Mouse (Mus musculus): ENCODE measurements at regions not wholly inside any gene's neighbourhood (a gene's known extent, or its start where the extent isn't known, plus 50 kb on each side); places are given as distances from the start of the nearest gene placed in this dataset.
A peak's percentile ranks its signal among the peaks of the same experiment; 100 is the strongest.

DNA sequence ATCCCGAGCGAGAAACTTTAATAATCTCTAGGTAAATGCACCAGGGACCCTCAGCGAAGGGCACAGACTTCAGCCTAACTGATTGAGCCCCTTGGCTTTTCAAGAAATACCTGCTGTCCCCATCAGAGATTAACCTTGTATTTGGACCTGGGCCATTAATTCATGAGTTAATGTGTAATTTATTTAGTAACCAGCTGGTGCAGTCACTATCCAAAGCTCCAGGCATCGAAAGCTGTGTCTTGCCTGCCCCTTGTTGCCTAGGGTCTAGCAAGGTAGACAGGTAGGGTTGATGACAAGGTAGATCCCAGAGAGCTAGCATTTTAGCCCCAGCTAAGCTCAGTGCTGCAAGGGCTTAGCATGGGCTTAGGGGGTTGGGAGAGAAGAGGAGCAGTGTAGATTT is 80.9 kb upstream of the Runx1 start:
- 91% methylated on average over 4 of the region's 4 CpGs for WGBS
- Histone ChIP-seq H3K9ac (no peak overlapping the region), H3K4me3 (replicated peaks) (no peak overlapping the region), H3K27me3 (no peaks in the 10 kb centered on the region), H3K27ac (replicated peaks) (no peak overlapping the region), H3K36me3 (no peaks in the 10 kb centered on the region), H3K4me1 (no peaks in the 10 kb centered on the region), H3K9me3 (replicated peaks) (no peaks in the 10 kb centered on the region), H3K4me2 (replicated peaks) (no peak overlapping the region)
- ATAC-seq (ENCODE audit: insufficient number of reproducible peaks, low FRiP score, low TSS enrichment, low read depth): no peak

DNA sequence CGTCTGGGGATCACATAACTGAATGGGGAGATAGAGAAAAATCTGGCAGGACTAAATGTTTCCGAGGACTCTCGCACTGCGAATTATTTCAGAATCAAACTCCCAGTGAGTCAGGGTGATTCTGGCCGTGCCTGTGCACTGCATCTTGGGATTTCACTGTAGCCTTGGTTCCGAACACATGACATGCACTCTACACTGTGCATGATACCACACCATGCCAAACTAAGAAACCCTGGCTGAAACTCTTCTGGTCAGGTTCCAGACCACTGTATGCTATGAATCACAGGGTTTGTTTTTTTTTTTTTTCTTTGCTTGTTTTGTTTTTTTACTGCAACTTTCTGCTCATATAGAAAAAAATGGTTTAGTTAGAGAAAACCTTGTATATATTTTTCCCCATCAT is 79.7 kb upstream of the Runx1 start:
- Histone ChIP-seq H3K9me3 (replicated peaks) (no peaks in the 10 kb centered on the region), H3K27me3 (no peaks in the 10 kb centered on the region), H3K36me3 (no peaks in the 10 kb centered on the region), H3K9ac (no peak overlapping the region), H3K4me3 (replicated peaks) (no peak overlapping the region), H3K4me1 (no peaks in the 10 kb centered on the region), H3K27ac (replicated peaks) (no peak overlapping the region), H3K4me2 (replicated peaks) (no peak overlapping the region)
- whole genome bisulfite sequencing: 83% methylated on average over 6 of the region's 6 CpGs
- ATAC-seq (ENCODE audit: insufficient number of reproducible peaks, low FRiP score, low TSS enrichment, low read depth): no peak

DNA sequence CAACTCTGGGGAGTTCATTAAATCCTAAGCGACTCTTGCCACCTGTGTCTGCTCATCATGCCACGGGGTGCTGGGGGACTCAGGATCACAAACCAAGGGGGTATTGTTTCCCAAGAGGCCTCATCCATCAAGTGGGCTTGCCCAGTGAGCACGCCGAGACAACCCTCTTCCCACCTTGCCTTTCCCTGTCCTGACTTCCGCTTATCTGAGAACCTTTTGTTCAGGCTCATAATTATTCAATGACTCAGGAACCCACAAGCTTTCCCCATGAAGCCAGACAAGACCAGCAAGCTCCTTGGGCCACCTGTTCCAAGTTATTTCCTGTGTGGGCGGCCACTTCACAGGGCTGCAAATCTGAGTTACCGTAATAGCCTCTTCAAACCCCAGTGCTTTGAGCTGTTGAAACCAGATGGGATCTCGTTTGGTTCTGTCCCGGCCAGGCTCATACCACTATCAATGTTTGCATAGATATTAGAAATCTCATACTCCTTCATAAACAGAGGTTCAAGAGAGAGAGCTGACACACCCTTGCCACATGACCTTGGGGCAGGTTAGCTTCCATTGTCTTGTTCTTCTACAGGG is 78.0 kb upstream of the Runx1 start:
- Histone ChIP-seq H3K9me3 (replicated peaks) (no peaks in the 10 kb centered on the region), H3K4me3 (replicated peaks) (no peak overlapping the region), H3K9ac (no peak overlapping the region), H3K27ac (replicated peaks) (0 out of 2 replicates have a peak overlapping the region, but pooled peaks have one; percentile 35), H3K4me2 (replicated peaks) (no peak overlapping the region), H3K27me3 (no peaks in the 10 kb centered on the region), H3K4me1 (peaks cover 5% of the 10 kb centered on the region; the same call in 1 of the 2 replicates), H3K36me3 (no peaks in the 10 kb centered on the region)
- ATAC-seq (ENCODE audit: insufficient number of reproducible peaks, low FRiP score, low TSS enrichment, low read depth): no peak
- WGBS: 59% methylated on average over 9 of the region's 9 CpGs

DNA sequence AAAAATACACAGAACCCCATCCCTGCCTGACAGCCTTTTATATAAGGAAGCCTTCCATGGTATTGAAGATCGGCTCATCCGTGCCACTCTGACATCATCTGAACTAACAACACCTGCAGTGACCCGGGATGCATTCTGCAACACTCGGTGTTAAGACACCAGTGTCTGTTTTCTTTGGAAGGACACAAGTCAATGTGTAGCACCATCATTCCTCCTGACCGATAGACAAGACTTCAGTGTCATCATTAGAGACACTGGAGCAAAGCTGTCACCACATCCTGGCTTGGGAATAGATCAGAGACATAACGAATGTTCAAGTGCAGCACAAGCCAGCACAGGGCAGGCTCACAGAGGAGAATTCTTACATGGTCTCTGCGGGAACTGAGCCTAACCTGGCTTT is 77.5 kb upstream of the Runx1 start:
- Histone ChIP-seq H3K9me3 (replicated peaks) (no peaks in the 10 kb centered on the region), H3K27me3 (no peaks in the 10 kb centered on the region), H3K4me2 (replicated peaks) (no peak overlapping the region), H3K36me3 (no peaks in the 10 kb centered on the region), H3K4me1 (peaks cover 8% of the 10 kb centered on the region; the same call in 1 of the 2 replicates), H3K4me3 (replicated peaks) (no peak overlapping the region), H3K9ac (no peak overlapping the region), H3K27ac (replicated peaks) (0 out of 2 replicates have a peak overlapping the region, but pooled peaks have one; percentile 35)
- 85% methylated on average over 7 of the region's 7 CpGs for WGBS
- ATAC-seq (ENCODE audit: insufficient number of reproducible peaks, low FRiP score, low TSS enrichment, low read depth): no peak

DNA sequence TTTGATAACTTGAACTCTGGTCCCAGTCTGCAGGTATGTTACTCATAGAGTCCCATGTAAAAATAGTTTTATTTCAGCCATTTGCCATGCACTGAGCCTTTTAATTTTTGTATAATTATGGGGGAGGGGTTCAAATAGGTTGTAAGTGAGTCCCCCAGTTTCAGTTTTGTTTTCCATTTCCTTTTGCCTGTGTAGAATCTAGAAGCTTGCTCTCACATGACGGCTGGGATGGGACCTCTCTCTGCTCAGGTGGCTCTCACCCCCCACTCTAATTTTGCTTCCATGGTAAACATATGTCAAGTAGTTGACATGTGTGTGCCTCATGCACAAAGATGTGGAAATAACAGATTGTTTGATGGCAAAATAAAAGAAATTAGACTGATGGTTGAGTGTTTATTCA is 73.8 kb upstream of the Runx1 start:
- no peak overlapping the region for H3K4me3 ChIP-seq (replicated peaks)
- H3K36me3 ChIP-seq: no peaks in the 10 kb centered on the region
- H3K4me2 ChIP-seq (replicated peaks): no peak overlapping the region
- H3K9ac ChIP-seq: no peak overlapping the region
- WGBS: 49% methylated on average over 1 of the region's 1 CpGs
- H3K27me3 ChIP-seq: no peaks in the 10 kb centered on the region
- H3K9me3 ChIP-seq (replicated peaks): no peaks in the 10 kb centered on the region
- H3K4me1 ChIP-seq: peaks cover 8% of the 10 kb centered on the region; the same call in 1 of the 2 replicates
- ATAC-seq (ENCODE audit: insufficient number of reproducible peaks, low FRiP score, low TSS enrichment, low read depth): no peak
- no peak overlapping the region for H3K27ac ChIP-seq (replicated peaks)

DNA sequence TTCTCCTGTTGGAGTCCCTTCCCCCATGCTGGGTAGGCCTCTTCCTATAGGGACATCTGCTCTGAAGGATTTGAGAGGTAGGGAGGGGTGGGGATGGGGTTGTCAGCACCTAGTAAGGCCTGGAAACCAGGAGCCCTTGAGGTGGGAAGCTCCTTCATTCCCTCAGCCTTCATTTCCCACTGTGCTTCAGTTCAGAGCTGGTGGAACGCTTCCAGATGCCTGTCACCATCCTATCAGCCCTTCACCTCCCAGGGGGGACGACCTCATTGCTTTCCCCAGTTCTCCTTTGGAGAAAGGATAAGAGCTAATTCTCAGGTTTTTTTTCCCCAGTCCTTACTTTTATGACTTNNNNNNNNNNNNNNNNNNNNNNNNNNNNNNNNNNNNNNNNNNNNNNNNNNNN is 65.8 kb upstream of the Runx1 start:
- no peaks in the 10 kb centered on the region for H3K9me3 ChIP-seq (replicated peaks)
- no peaks in the 10 kb centered on the region for H3K27me3 ChIP-seq
- no peak overlapping the region for H3K4me3 ChIP-seq (replicated peaks)
- H3K4me1 ChIP-seq: peaks cover 13% of the 10 kb centered on the region; the same call in 1 of the 2 replicates
- no peak for ATAC-seq (ENCODE audit: insufficient number of reproducible peaks, low FRiP score, low TSS enrichment, low read depth)
- no peak overlapping the region for H3K27ac ChIP-seq (replicated peaks)
- H3K9ac ChIP-seq: no peak overlapping the region
- 73% methylated on average over 2 of the region's 2 CpGs for WGBS
- no peak overlapping the region for H3K4me2 ChIP-seq (replicated peaks)
- no peaks in the 10 kb centered on the region for H3K36me3 ChIP-seq

DNA sequence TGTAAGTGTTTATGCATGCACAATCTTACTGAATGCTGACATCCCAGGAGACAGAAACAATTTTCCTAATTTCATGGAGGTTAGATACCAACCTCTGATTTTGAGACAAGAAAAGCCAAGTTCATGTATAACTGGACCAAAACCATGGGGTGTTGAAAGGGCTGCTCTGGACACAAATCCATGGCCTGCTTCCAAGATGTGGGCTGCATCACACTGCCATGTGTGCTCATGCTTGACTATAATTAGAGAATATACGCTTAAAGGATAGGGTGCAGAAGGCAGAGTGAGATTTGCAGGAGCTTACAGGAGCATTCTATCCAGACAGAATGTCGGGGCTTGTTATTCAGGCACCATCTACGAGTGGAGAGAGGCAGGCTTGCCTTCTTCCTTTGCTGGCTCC is 64.8 kb upstream of the Runx1 start:
- Histone ChIP-seq H3K4me2 (replicated peaks) (no peak overlapping the region), H3K9ac (no peak overlapping the region), H3K9me3 (replicated peaks) (no peaks in the 10 kb centered on the region), H3K27ac (replicated peaks) (no peak overlapping the region), H3K27me3 (no peaks in the 10 kb centered on the region), H3K36me3 (no peaks in the 10 kb centered on the region), H3K4me3 (replicated peaks) (no peak overlapping the region), H3K4me1 (peaks cover 13% of the 10 kb centered on the region; the same call in 1 of the 2 replicates)
- 37% methylated on average over 3 of the region's 3 CpGs for WGBS
- peak; percentile 57; the same call in 1 of the 2 replicates for ATAC-seq (ENCODE audit: insufficient number of reproducible peaks, low FRiP score, low TSS enrichment, low read depth)

DNA sequence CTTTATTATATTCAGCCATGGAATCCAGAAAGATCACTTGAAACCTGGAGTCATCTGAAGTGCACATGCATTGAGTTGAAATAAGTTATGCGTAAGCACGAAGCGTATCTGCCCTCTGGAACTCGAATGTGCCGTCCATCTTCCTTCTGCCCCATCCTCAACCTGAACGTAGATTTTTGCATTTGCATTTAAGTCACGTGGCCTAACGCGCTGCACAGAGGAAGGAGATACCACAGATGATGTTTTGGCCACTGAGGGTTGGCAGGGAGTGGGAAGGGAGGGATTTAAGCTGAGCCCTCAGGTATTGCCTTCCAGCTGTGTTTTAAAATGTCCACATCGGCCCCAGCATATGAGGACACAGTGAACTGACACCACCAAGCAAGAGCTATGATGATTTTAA is 63.6 kb upstream of the Runx1 start:
- H3K4me3 ChIP-seq (replicated peaks): no peak overlapping the region
- no peaks in the 10 kb centered on the region for H3K9me3 ChIP-seq (replicated peaks)
- no peak overlapping the region for H3K4me2 ChIP-seq (replicated peaks)
- H3K9ac ChIP-seq: no peak overlapping the region
- no peaks in the 10 kb centered on the region for H3K27me3 ChIP-seq
- no peaks in the 10 kb centered on the region for H3K36me3 ChIP-seq
- ATAC-seq (ENCODE audit: insufficient number of reproducible peaks, low FRiP score, low TSS enrichment, low read depth): no peak
- H3K4me1 ChIP-seq: peaks cover 13% of the 10 kb centered on the region; the same call in 1 of the 2 replicates
- WGBS: 77% methylated on average over 10 of the region's 10 CpGs
- H3K27ac ChIP-seq (replicated peaks): no peak overlapping the region

DNA sequence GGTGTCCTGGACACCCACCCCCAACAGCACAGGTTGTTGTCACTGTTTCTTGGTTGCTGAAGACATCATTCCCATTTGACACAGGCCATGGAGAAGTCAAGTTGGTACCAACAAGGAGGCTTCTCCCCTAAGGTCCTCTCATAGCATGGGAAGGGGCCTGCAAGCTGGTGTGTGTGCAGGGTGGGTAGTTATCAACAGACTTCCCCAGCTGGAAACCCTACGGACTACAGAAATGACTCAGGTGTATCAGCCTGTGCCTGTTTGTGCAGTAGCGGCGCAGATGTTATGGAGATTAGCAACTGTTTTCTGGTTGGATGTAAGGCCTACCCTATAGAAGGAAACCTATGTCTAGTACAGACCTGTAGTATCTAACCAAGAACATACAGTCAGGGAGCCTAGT is 60.3 kb upstream of the Runx1 start:
- ATAC-seq (ENCODE audit: insufficient number of reproducible peaks, low FRiP score, low TSS enrichment, low read depth): no peak

DNA sequence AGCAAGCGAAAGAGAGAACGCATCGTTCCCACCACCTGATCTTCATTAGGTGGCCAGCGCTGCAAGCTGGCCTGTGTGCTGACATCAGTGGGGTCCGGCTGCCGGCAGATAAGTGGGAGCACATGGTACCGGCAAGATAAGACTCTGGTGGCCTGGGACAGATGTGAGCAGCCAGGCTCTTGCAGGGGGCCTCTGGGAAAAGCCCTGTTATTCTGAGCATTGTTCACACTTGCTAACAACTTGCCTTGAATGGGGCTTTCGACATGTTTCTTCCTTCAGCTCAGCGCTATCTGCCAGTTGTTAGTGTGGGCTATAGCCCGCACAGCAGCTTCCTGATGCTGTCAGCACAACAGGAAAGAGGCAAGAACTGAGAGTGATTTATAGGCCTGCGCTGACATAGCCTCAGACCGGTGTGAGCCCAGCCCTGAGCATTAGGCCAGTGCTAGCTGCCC is 57.9 kb upstream of the Runx1 start:
- Histone ChIP-seq H3K4me1 (peaks cover 7% of the 10 kb centered on the region; the same call in 1 of the 2 replicates), H3K36me3 (no peaks in the 10 kb centered on the region), H3K9me3 (replicated peaks) (no peaks in the 10 kb centered on the region), H3K27me3 (no peaks in the 10 kb centered on the region), H3K27ac (replicated peaks) (no peak overlapping the region), H3K4me3 (replicated peaks) (no peak overlapping the region), H3K4me2 (replicated peaks) (no peak overlapping the region), H3K9ac (no peak overlapping the region)
- no peak; the same call in 1 of the 2 replicates for ATAC-seq (ENCODE audit: insufficient number of reproducible peaks, low FRiP score, low TSS enrichment, low read depth)
- WGBS: 32% methylated on average over 12 of the region's 12 CpGs

More for the DNA sequence above, 60.3 kb upstream of the Runx1 start:
- Histone ChIP-seq H3K4me3 (replicated peaks) (no peak overlapping the region), H3K9me3 (replicated peaks) (no peaks in the 10 kb centered on the region), H3K27me3 (no peaks in the 10 kb centered on the region), H3K4me1 (peaks cover 17% of the 10 kb centered on the region; the same call in 1 of the 2 replicates), H3K4me2 (replicated peaks) (no peak overlapping the region), H3K36me3 (no peaks in the 10 kb centered on the region), H3K9ac (no peak overlapping the region), H3K27ac (replicated peaks) (no peak overlapping the region)
- WGBS: 97% methylated on average over 3 of the region's 3 CpGs

DNA sequence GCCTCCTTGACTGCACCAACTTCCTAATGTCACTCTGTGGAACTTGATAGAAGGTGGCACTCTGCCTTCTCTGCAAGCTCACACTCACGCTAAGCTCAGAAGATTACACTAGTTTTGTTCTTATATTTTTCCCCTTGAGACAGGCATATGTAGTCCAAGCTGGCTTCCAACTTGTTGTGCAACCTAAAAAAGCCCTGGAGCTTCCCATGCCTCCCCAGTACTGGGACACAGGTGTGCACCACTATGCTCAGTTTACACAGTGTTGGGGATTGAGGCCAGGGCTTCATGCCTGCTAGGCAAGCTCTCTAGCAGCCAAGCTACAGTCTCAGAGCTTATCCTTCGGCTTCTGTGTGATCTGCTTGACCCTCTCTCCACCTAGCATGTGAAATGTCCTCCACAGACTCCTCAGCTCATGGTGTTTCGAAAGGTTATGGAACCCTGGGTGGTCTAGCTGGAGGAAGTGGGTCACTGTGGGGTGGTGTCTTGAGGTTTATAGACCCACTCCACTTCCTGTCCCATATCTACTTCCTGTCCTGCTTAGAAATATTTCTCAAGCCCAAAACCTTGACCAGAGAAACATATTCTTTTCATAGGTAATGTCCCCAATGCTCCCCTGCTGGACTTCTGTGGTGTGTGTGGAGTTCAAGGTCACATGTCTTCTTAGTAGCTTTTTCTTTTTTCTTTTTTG is 54.6 kb upstream of the Runx1 start:
- no peak for ATAC-seq (ENCODE audit: insufficient number of reproducible peaks, low FRiP score, low TSS enrichment, low read depth)
- WGBS: 87% methylated on average over 3 of the region's 3 CpGs
- H3K9me3 ChIP-seq (replicated peaks): no peaks in the 10 kb centered on the region
- no peak overlapping the region for H3K9ac ChIP-seq
- H3K4me3 ChIP-seq (replicated peaks): no peak overlapping the region
- no peaks in the 10 kb centered on the region for H3K36me3 ChIP-seq
- no peaks in the 10 kb centered on the region for H3K27me3 ChIP-seq
- H3K27ac ChIP-seq (replicated peaks): no peak overlapping the region
- H3K4me1 ChIP-seq: peaks cover 7% of the 10 kb centered on the region; the same call in 1 of the 2 replicates
- H3K4me2 ChIP-seq (replicated peaks): no peak overlapping the region
